Mouse (Mus musculus) cerebellum, adult 2 months (tissue): ENCODE measurements around the gene Kcnk6.

Experiments
- CTCF ChIP-seq: fragments of 200-500 bp; IDR thresholded peaks from 2 replicates; pipeline ENCODE4 v1.5.1; 2011; ENCODE audit warnings: low read depth, mild to moderate bottlenecking, control low read depth, low read length, moderate library complexity, borderline replicate concordance; ENCODE audit not compliant: insufficient read depth
- POLR2A ChIP-seq: fragments of 200-500 bp; IDR thresholded peaks from 2 replicates; pipeline ENCODE4 v1.6.1; 2011; ENCODE audit warnings: low read length, control low read depth, borderline replicate concordance; ENCODE audit not compliant: insufficient read depth

DNA sequence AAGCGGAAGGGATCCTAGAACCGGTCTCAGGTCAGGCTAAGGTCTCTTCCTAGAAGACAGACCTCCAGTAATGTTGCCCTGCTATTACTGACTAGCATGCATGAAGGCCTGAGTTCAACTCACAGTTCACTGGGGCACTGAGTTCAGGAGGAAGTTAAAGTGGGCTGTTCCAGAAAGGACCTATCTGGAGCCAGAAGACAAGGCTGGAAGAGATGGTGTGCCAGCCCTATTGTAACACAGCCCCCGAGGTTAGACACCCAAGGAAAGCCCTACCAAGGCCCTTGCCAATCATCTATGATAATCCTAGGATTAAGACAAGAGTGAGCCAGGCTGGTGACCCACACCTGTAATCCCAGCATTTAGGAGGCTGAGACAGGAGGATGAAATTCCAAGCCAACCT, 798 bp downstream of the Kcnk6 start:
- no peak for TF ChIP-seq POLR2A
- TF ChIP-seq CTCF = no peak
